Comparison of ENCODE assay signal across 8 mouse cellular contexts in genomic region chr17:71617974-71618373, GRCm38 (mm10). TPM values are rescaled to one million over a fixed set of nuclear protein-coding genes. Genes with fewer than 3 reads are reported as not detected.
A peak's percentile ranks its signal among the peaks of the same experiment; 100 is the strongest.
DNase-seq lines count a peak whose midpoint lies in the region; ATAC-seq and TF ChIP-seq lines count a peak whose summit lies in the region.

No protein-coding gene starts in this region.

- no peak for TF ChIP-seq EP300 in ES-Bruce4 (IDR thresholded peaks at IDR 0.05; ENCODE audit: insufficient read depth, low read depth, low read length)
- no peak for TF ChIP-seq EP300 in liver, postnatal 0 days (IDR thresholded peaks at IDR 0.05; ENCODE audit: low read depth)

- H3K9ac ChIP-seq in heart, embryonic 16.5 days (ENCODE audit: low read length), result peak overlapping the region; percentile 14; the same call in 1 of the 2 replicates
- H3K9ac ChIP-seq in ES-Bruce4 (ENCODE audit: low read depth, poor library complexity, severe bottlenecking), result peak overlapping the region; percentile 90
- H3K9ac ChIP-seq in forebrain, postnatal 0 days, result no peak overlapping the region
- H3K9ac ChIP-seq in liver, postnatal 0 days (replicated peaks), result peak overlapping the region; percentile 86

- no peak for TF ChIP-seq POLR2A in ES-Bruce4 (IDR thresholded peaks at IDR 0.05; ENCODE audit: insufficient read depth, low read length)

- H3K4me1 ChIP-seq in heart, embryonic 16.5 days (ENCODE audit: control insufficient read depth, insufficient read depth, low read length), result peaks cover 15% of the 10 kb centered on the region
- H3K4me1 ChIP-seq in ES-Bruce4 (ENCODE audit: control insufficient read depth, insufficient read depth, low read length), result no peaks in the 10 kb centered on the region
- H3K4me1 ChIP-seq in forebrain, postnatal 0 days (ENCODE audit: insufficient read depth), result peaks cover 15% of the 10 kb centered on the region; the same call in 1 of the 2 replicates
- H3K4me1 ChIP-seq in liver, postnatal 0 days (ENCODE audit: insufficient read depth), result peaks cover 18% of the 10 kb centered on the region

- no peak for TF ChIP-seq CTCF in ES-Bruce4 (IDR thresholded peaks at IDR 0.05; ENCODE audit: low read depth, low read length)
- no peak for TF ChIP-seq CTCF in forebrain, postnatal 0 days (IDR thresholded peaks at IDR 0.05; ENCODE audit: low read depth)
- no peak for TF ChIP-seq CTCF in liver, postnatal 0 days (IDR thresholded peaks at IDR 0.05; ENCODE audit: low read depth)

- DNase-seq in heart, postnatal 14 days, result no peak
- DNase-seq in forebrain, postnatal 0 days, result no peak
- no peak for DNase-seq in liver, postnatal 0 days
- DNase-seq in left cerebral cortex, adult 18-20 months (ENCODE audit: low spot score in 2 of 2), result no peak
- no peak for DNase-seq in left cerebral cortex, adult 9 months (ENCODE audit: low spot score in 2 of 2)
- no peak for DNase-seq in kidney, adult 8-10 months

- ATAC-seq in heart, embryonic 16.5 days (replicated peaks; ENCODE audit: extremely low read depth, insufficient read depth, low FRiP score), result no peak
- ATAC-seq in forebrain, postnatal 0 days, result no peak
- ATAC-seq in liver, postnatal 0 days, result no peak

- no peaks in the 10 kb centered on the region for H3K36me3 ChIP-seq in heart, embryonic 16.5 days (ENCODE audit: control insufficient read depth, insufficient read depth)
- peaks cover 13% of the 10 kb centered on the region for H3K36me3 ChIP-seq in ES-Bruce4 (ENCODE audit: control insufficient read depth, insufficient read depth, low read length, poor library complexity, severe bottlenecking)
- H3K36me3 ChIP-seq in forebrain, postnatal 0 days (ENCODE audit: insufficient read depth), result 0 out of 2 replicates have a peak, but pooled peaks cover 3% of the 10 kb centered on the region
- H3K36me3 ChIP-seq in liver, postnatal 0 days (replicated peaks; ENCODE audit: insufficient read depth, low read length), result peaks cover 3% of the 10 kb centered on the region; the same call in 1 of the 2 replicates

- no peaks in the 10 kb centered on the region for H3K27me3 ChIP-seq in heart, embryonic 16.5 days (ENCODE audit: control insufficient read depth, insufficient read depth, low read length)
- no peaks in the 10 kb centered on the region for H3K27me3 ChIP-seq in ES-Bruce4 (ENCODE audit: control insufficient read depth, insufficient read depth, low read length, poor library complexity, severe bottlenecking)
- H3K27me3 ChIP-seq in forebrain, postnatal 0 days (ENCODE audit: insufficient read depth, low read length), result no peaks in the 10 kb centered on the region
- no peaks in the 10 kb centered on the region for H3K27me3 ChIP-seq in liver, postnatal 0 days (ENCODE audit: insufficient read depth, low read length)

- H3K9me3 ChIP-seq in heart, embryonic 16.5 days (replicated peaks; ENCODE audit: control insufficient read depth, low read length), result no peaks in the 10 kb centered on the region
- no peaks in the 10 kb centered on the region for H3K9me3 ChIP-seq in ES-Bruce4 (replicated peaks; ENCODE audit: control insufficient read depth, insufficient read depth, low read length, poor library complexity, severe bottlenecking)
- H3K9me3 ChIP-seq in forebrain, postnatal 0 days (ENCODE audit: low read length), result no peaks in the 10 kb centered on the region
- no peaks in the 10 kb centered on the region for H3K9me3 ChIP-seq in liver, postnatal 0 days (ENCODE audit: low read length)

- H3K27ac ChIP-seq in heart, embryonic 16.5 days (ENCODE audit: low read length), result no peak overlapping the region
- no peak overlapping the region for H3K27ac ChIP-seq in ES-Bruce4 (ENCODE audit: insufficient read depth, low read length)
- H3K27ac ChIP-seq in forebrain, postnatal 0 days (ENCODE audit: low read depth, low read length), result no peak overlapping the region
- H3K27ac ChIP-seq in liver, postnatal 0 days (ENCODE audit: low read depth), result no peak overlapping the region

- H3K4me2 ChIP-seq in heart, embryonic 16.5 days (ENCODE audit: low read depth, low read length), result peak overlapping the region; percentile 83
- H3K4me2 ChIP-seq in forebrain, postnatal 0 days (ENCODE audit: low read depth), result peak overlapping the region; percentile 68; the same call in 1 of the 2 replicates
- peak overlapping the region; percentile 96 for H3K4me2 ChIP-seq in liver, postnatal 0 days (ENCODE audit: low read depth, low read length)

- WGBS in heart, embryonic 16.5 days, result 47% methylated on average over 4 of the region's 4 CpGs
- 80% methylated on average over 4 of the region's 4 CpGs for WGBS in forebrain, postnatal 0 days
- WGBS in liver, postnatal 0 days (ENCODE audit: insufficient replicate concordance), result 27% methylated on average over 4 of the region's 4 CpGs

- intact Hi-C loops in heart, postnatal 14 days (cut with DNase I), result no loop called here

- H3K4me3 ChIP-seq in heart, embryonic 16.5 days (ENCODE audit: low read length), result peak overlapping the region; percentile 71
- peak overlapping the region; percentile 55 for H3K4me3 ChIP-seq in ES-Bruce4 (ENCODE audit: low read depth, low read length)
- H3K4me3 ChIP-seq in forebrain, postnatal 0 days (ENCODE audit: low read depth, low read length), result no peak overlapping the region
- peak overlapping the region; percentile 92 for H3K4me3 ChIP-seq in liver, postnatal 0 days (ENCODE audit: low read depth, low read length)

RNA-seq across cellular contexts. Expression of gene Wdr43, which starts 2.3 kb away (rescaled TPM):
- polyA plus RNA-seq in heart, embryonic 16.5 days (2015; fragmentation: Nextera tagmentation; extraction: Ambion mirVana), result 44.1 and 49.7 TPM in 2 replicates
- 10 to 100 TPM; 20.5 to 20.8 TPM for total RNA-seq in heart, postnatal 14 days (2021)
- polyA plus RNA-seq in ES-Bruce4 (2011; ENCODE audit: insufficient read depth, insufficient read length, low read depth, missing spikeins), result 217 and 240 TPM in 2 replicates
- 48.8 and 50.1 TPM in 2 replicates for total RNA-seq in forebrain, postnatal 0 days (2014; rRNA removed)
- 32.3 and 39.6 TPM in 2 replicates for polyA plus RNA-seq in forebrain, postnatal 0 days (2015; fragmentation: Nextera tagmentation; extraction: Ambion mirVana)
- 22.6 and 23.0 TPM in 2 replicates for polyA plus RNA-seq in liver, postnatal 0 days (2015; fragmentation: Nextera tagmentation; extraction: Ambion mirVana)
- 10 to 100 TPM; 23.2 to 24.5 TPM for total RNA-seq in left cerebral cortex, adult 18-20 months (2021)

RNA-seq across cellular contexts. Expression of gene Togaram2, which starts 55.1 kb away (rescaled TPM):
- polyA plus RNA-seq in heart, embryonic 16.5 days (2015; fragmentation: Nextera tagmentation; extraction: Ambion mirVana), result 2.3 and 3.1 TPM in 2 replicates
- total RNA-seq in heart, postnatal 14 days (2021), result 1 to 10 TPM; 2.0 to 2.3 TPM
- polyA plus RNA-seq in ES-Bruce4 (2011; ENCODE audit: insufficient read depth, insufficient read length, low read depth, missing spikeins), result not detected in 2 replicates
- total RNA-seq in forebrain, postnatal 0 days (2014; rRNA removed), result 1.6 and 4.0 TPM in 2 replicates
- 0.96 and 1.3 TPM in 2 replicates for polyA plus RNA-seq in forebrain, postnatal 0 days (2015; fragmentation: Nextera tagmentation; extraction: Ambion mirVana)
- polyA plus RNA-seq in liver, postnatal 0 days (2015; fragmentation: Nextera tagmentation; extraction: Ambion mirVana), result 0.04 TPM in 1 of 2 replicates, not detected in the other
- 1 to 10 TPM; 2.7 to 3.2 TPM for total RNA-seq in left cerebral cortex, adult 18-20 months (2021)
